Mouse (Mus musculus) adipocyte (in vitro differentiated cells): ENCODE measurements around the gene Ttc3.

Source experiments
- DNase-seq: peaks from one replicate; pipeline ENCODE4 v3.0.0-alpha.2; 2016; ENCODE audit warnings: low spot score

The Ttc3 gene

DNA sequence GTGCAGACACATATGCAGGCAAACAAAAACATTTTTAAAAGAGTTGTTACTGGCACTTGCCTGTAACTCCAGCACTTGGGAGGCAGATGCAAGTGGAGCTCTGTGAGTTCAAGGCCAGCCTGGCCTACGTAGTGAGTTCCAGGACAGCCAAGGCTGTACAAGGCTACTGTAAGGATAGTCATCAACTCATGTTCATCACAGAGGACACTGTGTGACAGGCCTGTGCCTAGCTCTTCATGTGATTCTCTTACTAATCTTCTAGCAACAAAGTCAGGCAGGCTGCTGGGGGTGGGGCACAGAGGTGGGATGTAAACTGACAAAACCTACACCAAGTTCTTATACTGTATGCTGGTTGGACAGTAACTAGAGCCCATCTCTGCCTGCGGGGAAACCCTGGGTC lies 136.7 kb downstream of the Ttc3 start:
- DNase-seq, result no peak

DNA sequence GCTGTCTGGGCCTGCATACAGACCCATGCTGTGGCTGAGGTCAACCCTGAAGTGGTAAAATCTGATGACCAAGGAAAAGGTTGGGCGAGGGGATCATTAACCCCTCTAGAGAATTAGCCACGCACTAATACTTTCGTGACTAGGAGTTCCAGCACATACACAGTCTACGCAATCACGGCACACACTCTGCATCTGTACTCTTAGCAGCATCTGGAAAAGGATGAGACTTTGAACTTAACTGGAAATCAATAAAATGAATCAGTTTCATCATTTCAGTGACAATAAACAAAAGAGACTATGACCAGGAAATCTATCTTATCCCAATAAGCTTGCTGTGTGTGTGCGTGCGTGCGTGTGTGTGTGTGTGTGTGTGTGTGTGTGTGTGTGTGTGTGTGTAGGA lies 138.4 kb downstream of the Ttc3 start:
- no peak for DNase-seq

DNA sequence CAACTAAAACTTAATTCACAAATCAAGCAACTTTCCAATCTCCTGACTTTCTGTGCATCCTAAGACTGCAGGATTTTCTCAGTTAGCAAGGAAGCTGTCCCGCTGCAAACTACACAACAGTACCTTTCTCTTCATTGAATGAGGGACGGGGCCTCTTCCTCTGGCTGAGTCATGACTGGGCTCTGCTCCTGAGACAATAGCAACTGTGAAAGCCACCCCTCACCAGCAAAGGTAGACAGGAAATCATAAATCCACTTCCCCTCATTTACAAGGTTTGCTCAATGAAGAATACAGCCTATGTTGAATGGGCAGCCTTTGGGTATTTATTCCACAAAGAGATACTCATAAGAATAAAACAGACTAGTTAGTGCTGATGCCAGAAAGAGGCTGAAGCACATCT lies 139.6 kb downstream of the Ttc3 start:
- DNase-seq, result no peak

DNA sequence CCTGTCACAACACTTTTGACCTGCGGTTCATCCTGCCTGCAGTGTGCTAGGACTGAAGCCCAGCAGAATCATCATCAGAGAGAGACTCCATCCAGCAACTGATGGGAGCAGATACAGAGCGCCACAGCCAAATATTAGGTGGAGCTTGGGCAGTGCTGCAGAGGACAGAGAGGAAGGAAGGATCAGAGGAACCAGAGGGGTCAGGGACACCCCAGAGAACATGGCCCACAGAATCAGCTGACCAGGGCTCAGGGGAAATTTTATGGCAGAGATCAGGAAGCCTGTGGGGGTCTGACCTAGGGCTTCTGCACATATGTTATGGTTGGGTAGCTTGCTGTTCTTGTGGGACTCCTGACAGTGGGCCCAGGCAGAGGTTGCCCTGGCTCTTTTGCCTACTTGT lies 147.2 kb downstream of the Ttc3 start:
- DNase-seq, result no peak
